Mouse (Mus musculus) midbrain, embryonic 14.5 days (tissue): ENCODE results near the gene Scarf2. TPM values are rescaled to one million over a fixed set of nuclear protein-coding genes. Genes with fewer than 3 reads are reported as not detected.

Experiments
- ATAC-seq: fragments of 200-750 bp; cut with Nextera tagmentation; 2 replicates; pipeline ENCODE4 v1.8.0; 2017; ENCODE audit warnings: moderate number of reproducible peaks, moderate library complexity; ENCODE audit not compliant: low FRiP score, low TSS enrichment
- DNase-seq: peaks from one replicate; pipeline ENCODE4 v3.0.0-alpha.2; 2015
- H3K27ac ChIP-seq: fragments of 300-500 bp; sonication (generic); replicated peaks from 2 replicates; pipeline ENCODE4 v1.5.1; 2014; ENCODE audit warnings: mild to moderate bottlenecking, low read depth, low read length, moderate library complexity
- H3K27me3 ChIP-seq: fragments of 300-500 bp; sonication (generic); 2 replicates; pipeline ENCODE4 v1.6.1; 2014; ENCODE audit warnings: low read length, control low read depth, mixed read lengths; ENCODE audit not compliant: control insufficient read depth, insufficient read depth
- H3K36me3 ChIP-seq: fragments of 300-500 bp; sonication (generic); 2 replicates; pipeline ENCODE4 v1.6.1; 2014; ENCODE audit warnings: low read length, control low read depth; ENCODE audit not compliant: control insufficient read depth, insufficient read depth
- H3K4me1 ChIP-seq: fragments of 300-500 bp; sonication (generic); 2 replicates; pipeline ENCODE4 v1.6.1; 2014; ENCODE audit warnings: mild to moderate bottlenecking, antibody characterized with exemption, low read length, control low read depth; ENCODE audit not compliant: control insufficient read depth, insufficient read depth
- H3K4me2 ChIP-seq: fragments of 300-500 bp; sonication (generic); 2 replicates; pipeline ENCODE4 v1.6.1; 2014; ENCODE audit warnings: mild to moderate bottlenecking, low read length, moderate library complexity
- H3K4me3 ChIP-seq: fragments of 300-500 bp; sonication (generic); replicated peaks from 2 replicates; pipeline ENCODE4 v1.5.1; 2014; ENCODE audit warnings: low read depth, low read length
- H3K9ac ChIP-seq: fragments of 300-500 bp; sonication (generic); replicated peaks from 2 replicates; pipeline ENCODE4 v1.6.1; 2014; ENCODE audit warnings: mild to moderate bottlenecking, low read length, moderate library complexity
- H3K9me3 ChIP-seq: fragments of 300-500 bp; sonication (generic); 2 replicates; pipeline ENCODE4 v1.6.1; 2016; ENCODE audit warnings: low read length, control low read depth, mixed read lengths; ENCODE audit not compliant: control insufficient read depth
- WGBS: fragments of 180-500 bp; shearing (Covaris S2); extraction: QIAGEN DNeasy Blood & Tissue Kit; methylation state at CpG from one replicate; pipeline ENCODE4 v1.1.7; 2014; 5-methylcytosine and 5-hydroxymethylcytosine counted together
- polyA plus RNA-seq: library from polyadenylated mRNA; unstranded; fragments of >200 nt; fragmentation: Nextera tagmentation; extraction: Ambion mirVana; gene quantifications from 2 replicates; pipeline ENCODE4 v1.2.1, GENCODE M21; 2014

Gene Scarf2
- polyA plus RNA-seq, 1 experiment from 2014 or later, result 1.0 TPM

DNA sequence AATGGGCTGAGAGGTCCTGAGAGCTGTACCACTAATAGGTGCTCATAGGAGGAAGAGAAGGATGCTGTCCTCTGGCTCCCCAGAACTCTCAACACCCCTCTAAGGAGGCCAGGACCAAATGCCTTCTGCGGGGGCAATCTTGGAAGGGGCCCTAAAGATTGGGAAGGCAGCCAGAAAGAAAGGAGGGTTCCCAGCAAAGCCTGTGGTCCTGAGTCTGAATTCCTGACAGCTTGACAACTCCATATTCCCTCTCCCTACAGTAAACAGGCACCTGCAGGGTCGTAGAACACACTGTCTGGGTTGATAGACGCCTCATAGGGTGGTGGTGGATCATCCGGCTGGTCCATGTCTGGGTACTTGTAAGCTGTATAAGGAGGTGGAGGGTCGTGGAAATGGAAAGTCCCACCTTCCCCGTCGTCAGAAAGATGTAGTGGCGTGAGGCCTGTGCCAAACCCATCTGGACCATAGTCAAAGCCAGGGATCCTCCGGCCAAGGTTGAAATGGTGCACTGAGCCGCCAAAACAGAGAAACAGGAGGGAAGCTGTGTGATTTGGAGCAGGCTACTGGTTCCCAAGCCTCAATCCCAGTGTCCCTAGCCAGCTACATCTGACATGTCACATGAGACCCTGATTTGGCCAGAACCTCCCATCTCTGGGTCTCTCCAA lies 46.8 kb downstream of the Scarf2 start:
- Histone ChIP-seq H3K9me3 (no peaks in the 10 kb centered on the region), H3K27ac (no peak overlapping the region), H3K4me2 (no peak overlapping the region), H3K4me3 (no peak overlapping the region), H3K27me3 (no peaks in the 10 kb centered on the region), H3K9ac (no peak overlapping the region), H3K36me3 (peaks cover 92% of the 10 kb centered on the region), H3K4me1 (no peaks in the 10 kb centered on the region)
- ATAC-seq (no peak), DNase-seq (no peak)
- 93% methylated on average over 10 of the region's 10 CpGs for WGBS

GRCm38 (mm10) chr16:17848431-17848830 lies 51.3 kb downstream of the Scarf2 start:
- Histone ChIP-seq H3K4me1 (no peaks in the 10 kb centered on the region), H3K27ac (peak overlapping the region; percentile 69), H3K36me3 (peaks cover 93% of the 10 kb centered on the region), H3K4me3 (no peak overlapping the region), H3K9ac (0 out of 2 replicates have a peak overlapping the region, but pooled peaks have one; percentile 14), H3K9me3 (no peaks in the 10 kb centered on the region), H3K27me3 (no peaks in the 10 kb centered on the region), H3K4me2 (no peak overlapping the region)
- 97% methylated on average over 6 of the region's 6 CpGs for WGBS
- DNase-seq (no peak), ATAC-seq (no peak)

DNA sequence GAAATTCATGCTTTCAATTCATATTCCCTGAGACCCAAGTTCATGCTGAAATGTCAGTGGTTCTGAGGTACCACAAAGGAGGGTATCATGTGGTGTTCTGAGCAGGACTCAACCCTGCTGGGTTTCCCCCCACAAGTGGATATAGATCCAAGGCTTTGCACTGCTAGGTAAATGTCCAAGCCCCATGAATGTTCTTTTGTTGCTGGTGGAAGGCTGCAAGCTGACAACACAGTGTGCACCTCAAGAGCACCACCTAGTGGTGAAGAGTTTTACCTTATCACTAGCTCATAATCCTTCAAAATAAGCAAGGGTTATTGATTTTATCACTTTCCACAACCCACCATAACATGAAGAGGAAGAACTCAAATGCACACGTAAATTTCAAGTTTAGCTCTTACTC lies 51.8 kb downstream of the Scarf2 start:
- H3K4me2 ChIP-seq, result no peak overlapping the region

DNA sequence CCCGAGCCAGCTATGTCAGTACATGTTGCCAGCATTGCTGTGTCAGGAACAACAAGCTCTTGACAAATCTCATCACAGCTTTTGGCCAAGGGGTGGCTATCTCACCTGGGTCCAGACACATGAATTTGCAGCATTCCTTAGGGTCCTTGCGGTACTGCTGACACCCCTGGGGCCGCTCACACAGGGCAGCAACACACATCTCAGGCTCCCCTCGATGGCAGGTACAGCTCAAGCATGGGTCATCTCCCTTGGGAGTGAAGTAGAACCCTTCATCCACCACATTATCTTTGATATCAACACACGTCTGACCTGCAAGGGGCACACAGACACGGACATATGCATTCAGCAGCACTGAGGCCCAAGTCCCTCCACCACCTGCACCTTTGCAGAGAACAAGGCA lies 52.4 kb downstream of the Scarf2 start:
- WGBS, result 86% methylated on average over 6 of the region's 6 CpGs
- Histone ChIP-seq H3K27ac (no peak overlapping the region), H3K9ac (no peak overlapping the region), H3K9me3 (no peaks in the 10 kb centered on the region), H3K4me3 (no peak overlapping the region), H3K36me3 (peaks cover 91% of the 10 kb centered on the region), H3K4me1 (no peaks in the 10 kb centered on the region), H3K27me3 (no peaks in the 10 kb centered on the region), H3K4me2 (no peak overlapping the region)
- no peak for ATAC-seq
- no peak for DNase-seq

More for the DNA sequence above, 51.8 kb downstream of the Scarf2 start:
- Histone ChIP-seq H3K4me3 (no peak overlapping the region), H3K27me3 (no peaks in the 10 kb centered on the region), H3K27ac (peak overlapping the region; percentile 69), H3K36me3 (peaks cover 92% of the 10 kb centered on the region), H3K4me1 (no peaks in the 10 kb centered on the region), H3K9ac (0 out of 2 replicates have a peak overlapping the region, but pooled peaks have one; percentile 14), H3K9me3 (no peaks in the 10 kb centered on the region)
- 26% methylated on average over 1 of the region's 1 CpGs for WGBS
- peak; percentile 94 for DNase-seq
- no peak; the same call in 1 of the 2 replicates for ATAC-seq

DNA sequence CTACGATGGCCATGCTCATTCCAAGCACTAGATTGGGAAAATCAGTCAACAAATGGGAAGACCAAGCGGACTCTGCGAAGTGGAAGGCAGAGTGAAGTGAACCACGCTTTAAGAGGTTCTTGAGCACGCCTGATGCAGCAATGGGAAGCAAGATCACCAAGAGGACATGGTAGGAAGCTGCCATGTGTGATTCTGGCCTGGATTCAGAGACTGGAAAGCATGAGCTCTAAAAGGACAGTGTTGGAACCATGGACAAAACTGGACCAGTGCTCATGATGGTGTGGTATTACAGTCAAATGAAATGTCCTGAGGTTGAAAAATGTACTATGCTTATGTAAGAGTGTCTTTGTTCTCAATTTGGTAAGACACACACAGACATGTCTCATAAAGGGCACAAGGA lies 54.2 kb downstream of the Scarf2 start:
- H3K4me1 ChIP-seq, result no peaks in the 10 kb centered on the region
- no peak for DNase-seq
- no peaks in the 10 kb centered on the region for H3K9me3 ChIP-seq
- no peak for ATAC-seq
- H3K27ac ChIP-seq, result no peak overlapping the region
- peaks cover 87% of the 10 kb centered on the region for H3K36me3 ChIP-seq
- H3K27me3 ChIP-seq, result no peaks in the 10 kb centered on the region
- no peak overlapping the region for H3K4me3 ChIP-seq
- H3K4me2 ChIP-seq, result no peak overlapping the region
- H3K9ac ChIP-seq, result no peak overlapping the region
- 96% methylated on average over 5 of the region's 5 CpGs for WGBS

DNA sequence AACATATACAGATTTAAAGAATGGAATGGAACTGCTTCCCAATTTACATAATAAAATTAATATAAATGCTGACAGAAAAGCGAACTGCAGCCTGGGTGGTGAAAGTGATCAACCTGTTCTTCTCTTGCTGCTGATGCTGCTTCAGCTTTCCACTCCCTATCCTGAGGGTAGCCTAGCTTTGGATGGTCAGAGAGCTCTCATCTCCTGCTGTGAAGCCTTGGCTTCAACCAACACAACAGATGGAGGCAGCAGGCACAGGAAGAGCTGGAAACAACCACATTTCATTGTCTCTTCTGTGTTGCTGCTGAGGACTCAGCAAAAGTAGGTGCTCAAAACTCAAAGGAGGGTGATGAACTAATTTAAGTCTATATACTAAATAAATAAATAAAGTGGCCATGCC lies 54.8 kb downstream of the Scarf2 start:
- H3K4me3 ChIP-seq, result no peak overlapping the region
- WGBS, result 98% methylated on average over 1 of the region's 1 CpGs

GRCm38 (mm10) chr16:17853263-17853662 lies 56.2 kb downstream of the Scarf2 start:
- H3K27me3 ChIP-seq, result no peaks in the 10 kb centered on the region
- ATAC-seq, result no peak
- WGBS, result 91% methylated on average over 2 of the region's 2 CpGs
- no peaks in the 10 kb centered on the region for H3K9me3 ChIP-seq
- no peak overlapping the region for H3K9ac ChIP-seq
- no peak overlapping the region for H3K27ac ChIP-seq
- H3K4me1 ChIP-seq, result no peaks in the 10 kb centered on the region
- no peak overlapping the region for H3K4me3 ChIP-seq
- no peak overlapping the region for H3K4me2 ChIP-seq
- peaks cover 87% of the 10 kb centered on the region for H3K36me3 ChIP-seq
- DNase-seq, result no peak

More for the DNA sequence above, 54.8 kb downstream of the Scarf2 start:
- H3K9me3 ChIP-seq, result no peaks in the 10 kb centered on the region
- H3K9ac ChIP-seq, result no peak overlapping the region
- H3K36me3 ChIP-seq, result peaks cover 87% of the 10 kb centered on the region
- no peak for ATAC-seq
- no peaks in the 10 kb centered on the region for H3K4me1 ChIP-seq
- no peak for DNase-seq
- H3K27ac ChIP-seq, result no peak overlapping the region
- no peaks in the 10 kb centered on the region for H3K27me3 ChIP-seq
- no peak overlapping the region for H3K4me2 ChIP-seq

DNA sequence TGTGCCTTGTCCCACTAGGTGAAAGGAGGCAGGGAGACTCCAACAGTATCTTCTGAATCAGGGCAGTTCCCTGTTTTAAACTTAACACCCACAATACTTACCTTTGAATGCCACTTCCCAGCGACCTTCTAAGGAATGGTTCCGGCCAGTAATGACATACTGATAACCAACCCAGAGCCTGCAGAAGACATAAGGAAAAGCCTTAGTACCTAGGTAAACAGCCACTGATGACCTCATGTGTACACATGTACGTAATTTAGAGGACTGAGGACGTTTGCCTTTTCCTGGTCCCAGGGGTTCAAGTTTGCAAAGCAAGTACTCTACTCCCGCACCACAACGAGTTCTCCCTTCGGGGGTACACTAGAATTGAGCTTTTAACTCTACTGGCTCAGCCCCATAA lies 60.1 kb downstream of the Scarf2 start:
- no peak for ATAC-seq
- peaks cover 74% of the 10 kb centered on the region for H3K36me3 ChIP-seq
- WGBS, result 93% methylated on average over 7 of the region's 7 CpGs

More for the DNA sequence above, 60.1 kb downstream of the Scarf2 start:
- Histone ChIP-seq H3K9me3 (no peaks in the 10 kb centered on the region), H3K27me3 (no peaks in the 10 kb centered on the region), H3K4me1 (0 out of 2 replicates have a peak, but pooled peaks cover 3% of the 10 kb centered on the region), H3K27ac (no peak overlapping the region), H3K4me2 (no peak overlapping the region), H3K4me3 (no peak overlapping the region), H3K9ac (no peak overlapping the region)
- no peak for DNase-seq
